ENCODE assay signal across 9 mouse cellular contexts in the genomic region with DNA sequence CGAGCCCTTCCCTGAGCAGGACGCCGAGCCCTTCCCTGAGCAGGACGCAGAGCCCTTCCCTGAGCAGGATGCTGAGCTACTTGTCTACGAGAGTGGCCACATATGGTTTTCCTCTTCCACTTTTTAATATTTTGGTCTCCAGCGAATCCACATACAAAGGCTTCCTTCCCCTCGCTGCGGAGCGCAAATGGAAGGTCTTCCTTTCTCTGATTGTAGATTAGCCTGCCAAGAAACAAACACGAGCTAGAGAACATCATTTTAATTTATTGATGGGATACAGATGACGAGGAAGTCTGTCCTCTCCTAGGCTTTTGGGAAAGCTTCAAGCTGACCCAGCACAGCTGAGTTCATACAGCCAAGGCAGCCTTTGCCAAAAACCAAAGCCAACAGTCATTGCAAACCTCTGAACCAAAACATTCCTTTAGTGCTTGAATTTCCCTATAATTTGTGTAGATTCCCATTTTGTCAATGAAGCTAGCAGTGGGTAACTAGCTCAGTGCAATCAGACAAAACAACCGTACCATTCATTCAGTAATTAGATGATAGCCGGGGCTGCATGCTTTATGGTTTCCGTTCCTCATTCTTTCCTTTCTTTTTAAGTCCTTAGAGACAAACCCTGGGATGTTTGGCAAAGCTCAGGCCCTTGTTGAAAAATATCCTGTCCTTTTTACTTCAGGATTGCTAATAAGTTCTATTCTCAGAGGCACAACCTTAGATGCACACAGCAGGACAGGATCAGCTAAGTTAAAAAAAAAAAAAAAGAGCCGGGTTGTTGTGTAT.
DNase-seq lines count a peak whose midpoint lies in the region; ATAC-seq and TF ChIP-seq lines count a peak whose summit lies in the region.
"Had no signal": no experiment of that assay in that cellular context is flagged by ENCODE, and none has a peak within 500 bp of the region (broad histone marks: within the 10 kb centered on the region; RNA-seq: fewer than 3 reads in every experiment).

No protein-coding gene starts in this region.

- no peak for TF ChIP-seq POLR2A in limb, embryonic 14.5 days (IDR thresholded peaks at IDR 0.05; ENCODE audit: borderline replicate concordance, extremely low read depth, insufficient read depth, insufficient read length)

- no peak overlapping the region; the same call in 1 of the 2 replicates for H3K9ac ChIP-seq in embryonic facial prominence, embryonic 11.5 days (replicated peaks; ENCODE audit: low read length)
- H3K9ac ChIP-seq in heart, embryonic 16.5 days (ENCODE audit: low read length) = no peak overlapping the region
- no peak overlapping the region for H3K9ac ChIP-seq in limb, embryonic 14.5 days (ENCODE audit: low read depth, low read length, severe bottlenecking)
- H3K9ac ChIP-seq: midbrain, embryonic 12.5 days had no signal

- H3K9me3 ChIP-seq in embryonic facial prominence, embryonic 11.5 days (replicated peaks; ENCODE audit: control insufficient read depth, low read length) = no peaks in the 10 kb centered on the region
- no peaks in the 10 kb centered on the region for H3K9me3 ChIP-seq in heart, embryonic 16.5 days (replicated peaks; ENCODE audit: control insufficient read depth, low read length)
- H3K9me3 ChIP-seq in limb, embryonic 14.5 days (ENCODE audit: control insufficient read depth, low read length) = no peaks in the 10 kb centered on the region
- H3K9me3 ChIP-seq: midbrain, embryonic 12.5 days had no signal

- no peaks in the 10 kb centered on the region for H3K4me1 ChIP-seq in embryonic facial prominence, embryonic 11.5 days (ENCODE audit: control insufficient read depth, insufficient read depth, low read length)
- H3K4me1 ChIP-seq in heart, embryonic 16.5 days (ENCODE audit: control insufficient read depth, insufficient read depth, low read length) = no peaks in the 10 kb centered on the region
- peaks cover 8% of the 10 kb centered on the region; the same call in 1 of the 2 replicates for H3K4me1 ChIP-seq in limb, embryonic 14.5 days (ENCODE audit: control insufficient read depth, insufficient read depth, low read length)
- H3K4me1 ChIP-seq: midbrain, embryonic 12.5 days had no signal

- ATAC-seq in embryonic facial prominence, embryonic 11.5 days (replicated peaks; ENCODE audit: insufficient number of reproducible peaks, low FRiP score, low TSS enrichment, low read depth) = peak; percentile 71
- ATAC-seq in heart, embryonic 16.5 days (replicated peaks; ENCODE audit: extremely low read depth, insufficient read depth, low FRiP score) = peak; percentile 63
- ATAC-seq in limb, embryonic 14.5 days (ENCODE audit: low FRiP score, low read depth) = peak; percentile 91

- H3K4me2 ChIP-seq in embryonic facial prominence, embryonic 11.5 days (ENCODE audit: low read depth, low read length) = no peak overlapping the region
- no peak overlapping the region for H3K4me2 ChIP-seq in heart, embryonic 16.5 days (ENCODE audit: low read depth, low read length)
- H3K4me2 ChIP-seq in limb, embryonic 14.5 days (replicated peaks; ENCODE audit: low read depth, low read length, severe bottlenecking) = 0 out of 2 replicates have a peak overlapping the region, but pooled peaks have one; percentile 4
- H3K4me2 ChIP-seq: midbrain, embryonic 12.5 days had no signal

- H3K27me3 ChIP-seq in embryonic facial prominence, embryonic 11.5 days (ENCODE audit: control insufficient read depth, insufficient read depth, low read length) = no peaks in the 10 kb centered on the region
- no peaks in the 10 kb centered on the region for H3K27me3 ChIP-seq in heart, embryonic 16.5 days (ENCODE audit: control insufficient read depth, insufficient read depth, low read length)
- no peaks in the 10 kb centered on the region for H3K27me3 ChIP-seq in limb, embryonic 14.5 days (ENCODE audit: control insufficient read depth, insufficient read depth, low read length)
- H3K27me3 ChIP-seq: midbrain, embryonic 12.5 days had no signal

- H3K4me3 ChIP-seq in embryonic facial prominence, embryonic 11.5 days (ENCODE audit: low read depth, low read length) = no peak overlapping the region
- no peak overlapping the region for H3K4me3 ChIP-seq in heart, embryonic 16.5 days (ENCODE audit: low read length)
- no peak overlapping the region for H3K4me3 ChIP-seq in limb, embryonic 14.5 days (replicated peaks; ENCODE audit: low read length)
- H3K4me3 ChIP-seq: midbrain, embryonic 12.5 days had no signal

- peak overlapping the region; percentile 70 for H3K27ac ChIP-seq in embryonic facial prominence, embryonic 11.5 days (replicated peaks; ENCODE audit: low read depth, low read length)
- H3K27ac ChIP-seq in heart, embryonic 16.5 days (ENCODE audit: low read length) = peak overlapping the region; percentile 56
- peak overlapping the region; percentile 80 for H3K27ac ChIP-seq in limb, embryonic 14.5 days (replicated peaks; ENCODE audit: low read depth, low read length)
- H3K27ac ChIP-seq: midbrain, embryonic 12.5 days had no signal

- WGBS in embryonic facial prominence, embryonic 11.5 days = 44% methylated on average over 15 of the region's 15 CpGs
- 72% methylated on average over 15 of the region's 15 CpGs for WGBS in heart, embryonic 16.5 days
- 36% methylated on average over 15 of the region's 15 CpGs for WGBS in limb, embryonic 14.5 days

- DNase-seq in adrenal gland, postnatal 10 days = peak; percentile 44
- DNase-seq in adrenal gland, postnatal 4 days (ENCODE audit: low spot score in 2 of 2) = no peak
- DNase-seq in embryonic facial prominence, embryonic 11.5 days (ENCODE audit: low spot score) = peak; percentile 66
- DNase-seq in limb, embryonic 14.5 days (ENCODE audit: low spot score) = peak; percentile 86
- no peak for DNase-seq in thymus, postnatal 25 days
- no peak for DNase-seq in right cerebral cortex, adult 2 months (ENCODE audit: low spot score in 2 of 2)
- DNase-seq in right cerebral cortex, adult 18-20 months = no peak

- H3K36me3 ChIP-seq in embryonic facial prominence, embryonic 11.5 days (replicated peaks; ENCODE audit: control insufficient read depth, insufficient read depth, low read depth, low read length) = no peaks in the 10 kb centered on the region
- H3K36me3 ChIP-seq in heart, embryonic 16.5 days (ENCODE audit: control insufficient read depth, insufficient read depth) = no peaks in the 10 kb centered on the region
- H3K36me3 ChIP-seq in limb, embryonic 14.5 days (ENCODE audit: control insufficient read depth, insufficient read depth, low read length) = no peaks in the 10 kb centered on the region
- H3K36me3 ChIP-seq: midbrain, embryonic 12.5 days had no signal

Comparison
In these comparisons a context has a peak if more than half of its experiments do, and no peak if none do; other contexts are left out.
1. DNase-seq: peak in adrenal gland, postnatal 10 days (single experiment), embryonic facial prominence, embryonic 11.5 days (single experiment) and limb, embryonic 14.5 days (single experiment); none in adrenal gland, postnatal 4 days (0 of 2), thymus, postnatal 25 days (single experiment), right cerebral cortex, adult 2 months (0 of 2) and right cerebral cortex, adult 18-20 months (single experiment).
2. Peak in every context shown above with its lines, with median percentiles within 50 percentile points of each other: ATAC-seq and H3K27ac ChIP-seq.